Mouse (Mus musculus) ES-Bruce4 (cell line): Measurements from ENCODE around the gene Tnpo2.

Source experiments
- CTCF ChIP-seq: IDR thresholded peaks from one replicate; pipeline ENCODE4 v1.8.1; 2011; ENCODE audit warnings: low read depth, low read length
- EP300 ChIP-seq: IDR thresholded peaks from 2 replicates; pipeline ENCODE4 v1.6.1; 2011; ENCODE audit warnings: low read depth, low read length; ENCODE audit not compliant: insufficient read depth
- POLR2A ChIP-seq: IDR thresholded peaks from one replicate; pipeline ENCODE4 v1.8.1; 2011; ENCODE audit warnings: low read length; ENCODE audit not compliant: insufficient read depth

DNA sequence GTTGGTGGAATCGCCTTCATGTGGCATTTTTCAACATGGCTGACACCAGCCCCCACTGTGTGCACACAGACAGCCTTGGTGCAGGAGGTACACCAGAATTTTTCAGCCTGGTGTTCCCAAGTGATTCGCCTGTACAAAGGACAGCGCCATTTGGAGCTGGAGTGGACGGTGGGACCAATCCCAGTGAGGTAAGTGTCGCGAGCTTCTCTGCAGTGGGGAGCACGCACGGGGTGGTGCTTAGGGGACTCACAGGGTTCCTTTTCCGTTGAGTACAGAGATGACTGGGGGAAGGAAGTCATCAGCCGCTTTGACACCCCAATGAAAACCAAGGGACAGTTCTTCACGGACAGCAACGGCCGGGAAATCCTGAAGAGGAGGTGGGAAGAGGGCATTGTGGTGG is 58.3 kb downstream of the Tnpo2 start:
- TF ChIP-seq CTCF = no peak
- TF ChIP-seq POLR2A = no peak
- no peak for TF ChIP-seq EP300
